Mouse (Mus musculus): ENCODE data around the gene Ahdc1. TPM values are rescaled to one million over a fixed set of nuclear protein-coding genes. Genes with fewer than 3 reads are reported as not detected.

Gene Ahdc1
- polyA plus RNA-seq, 1 experiment from 2014 or later = 12.9 TPM

- Histone ChIP-seq H3K36me3 (replicated peaks; ENCODE audit: control insufficient read depth, insufficient read depth) (peaks cover 6% of the 10 kb centered on the region; the same call in 1 of the 2 replicates), H3K27me3 (ENCODE audit: control insufficient read depth, insufficient read depth, low read length) (no peaks in the 10 kb centered on the region), H3K9me3 (ENCODE audit: control insufficient read depth, low read length) (no peaks in the 10 kb centered on the region), H3K27ac (peak overlapping the region; percentile 22; the same call in 1 of the 2 replicates), H3K4me3 (replicated peaks; ENCODE audit: low read length) (no peak overlapping the region), H3K4me1 (replicated peaks; ENCODE audit: control insufficient read depth, insufficient read depth, low read length) (peaks cover 66% of the 10 kb centered on the region), H3K4me2 (replicated peaks) (no peak overlapping the region), H3K9ac (0 out of 2 replicates have a peak overlapping the region, but pooled peaks have one; percentile 4)
- DNase-seq (ENCODE audit: low spot score) (no peak), ATAC-seq (ENCODE audit: low FRiP score) (no peak)
- 79% methylated on average over 13 of the region's 13 CpGs for WGBS
Observed at GRCm38 (mm10) chr4:133052995-133053572, 42.0 kb downstream of the Ahdc1 start.

- WGBS = 83% methylated on average over 6 of the region's 6 CpGs
- no peak for ATAC-seq (ENCODE audit: low FRiP score)
- H3K27ac ChIP-seq = no peak overlapping the region
- H3K4me3 ChIP-seq (replicated peaks; ENCODE audit: low read length) = no peak overlapping the region
- H3K36me3 ChIP-seq (replicated peaks; ENCODE audit: control insufficient read depth, insufficient read depth) = peaks cover 12% of the 10 kb centered on the region; the same call in 1 of the 2 replicates
- peaks cover 54% of the 10 kb centered on the region for H3K4me1 ChIP-seq (replicated peaks; ENCODE audit: control insufficient read depth, insufficient read depth, low read length)
- no peak for DNase-seq (ENCODE audit: low spot score)
- H3K9me3 ChIP-seq (ENCODE audit: control insufficient read depth, low read length) = no peaks in the 10 kb centered on the region
- H3K4me2 ChIP-seq (replicated peaks) = no peak overlapping the region
- no peaks in the 10 kb centered on the region for H3K27me3 ChIP-seq (ENCODE audit: control insufficient read depth, insufficient read depth, low read length)
- H3K9ac ChIP-seq = no peak overlapping the region; the same call in 1 of the 2 replicates
Observed at GRCm38 (mm10) chr4:133054530-133054929, 43.5 kb downstream of the Ahdc1 start.

GRCm38 (mm10) chr4:133055163-133055951, 44.3 kb downstream of the Ahdc1 start:
- no peak overlapping the region; the same call in 1 of the 2 replicates for H3K9ac ChIP-seq
- ATAC-seq (ENCODE audit: low FRiP score) (0 out of 2 replicates have a peak, but pooled peaks have one; percentile 3), DNase-seq (ENCODE audit: low spot score) (no peak)
- H3K27ac ChIP-seq = no peak overlapping the region
- H3K27me3 ChIP-seq (ENCODE audit: control insufficient read depth, insufficient read depth, low read length) = no peaks in the 10 kb centered on the region
- WGBS = 76% methylated on average over 8 of the region's 8 CpGs
- H3K4me2 ChIP-seq (replicated peaks) = no peak overlapping the region
- H3K4me1 ChIP-seq (replicated peaks; ENCODE audit: control insufficient read depth, insufficient read depth, low read length) = peaks cover 47% of the 10 kb centered on the region
- H3K4me3 ChIP-seq (replicated peaks; ENCODE audit: low read length) = no peak overlapping the region
- peaks cover 14% of the 10 kb centered on the region for H3K36me3 ChIP-seq (replicated peaks; ENCODE audit: control insufficient read depth, insufficient read depth)
- no peaks in the 10 kb centered on the region for H3K9me3 ChIP-seq (ENCODE audit: control insufficient read depth, low read length)

- H3K36me3 ChIP-seq (replicated peaks; ENCODE audit: control insufficient read depth, insufficient read depth) = peaks cover 20% of the 10 kb centered on the region
- peak; percentile 58; the same call in 1 of the 2 replicates for ATAC-seq (ENCODE audit: low FRiP score)
- H3K27me3 ChIP-seq (ENCODE audit: control insufficient read depth, insufficient read depth, low read length) = no peaks in the 10 kb centered on the region
- peaks cover 38% of the 10 kb centered on the region for H3K4me1 ChIP-seq (replicated peaks; ENCODE audit: control insufficient read depth, insufficient read depth, low read length)
- no peak for DNase-seq (ENCODE audit: low spot score)
- no peak overlapping the region for H3K9ac ChIP-seq
- no peak overlapping the region for H3K27ac ChIP-seq
- 7% methylated on average over 15 of the region's 15 CpGs for WGBS
- no peak overlapping the region for H3K4me2 ChIP-seq (replicated peaks)
- no peak overlapping the region for H3K4me3 ChIP-seq (replicated peaks; ENCODE audit: low read length)
- H3K9me3 ChIP-seq (ENCODE audit: control insufficient read depth, low read length) = no peaks in the 10 kb centered on the region
Observed at GRCm38 (mm10) chr4:133056069-133056890, 45.2 kb downstream of the Ahdc1 start.

GRCm38 (mm10) chr4:133057389-133058122, 46.5 kb downstream of the Ahdc1 start:
- Histone ChIP-seq H3K36me3 (replicated peaks; ENCODE audit: control insufficient read depth, insufficient read depth) (peaks cover 33% of the 10 kb centered on the region), H3K9ac (no peak overlapping the region), H3K4me3 (replicated peaks; ENCODE audit: low read length) (no peak overlapping the region), H3K27me3 (ENCODE audit: control insufficient read depth, insufficient read depth, low read length) (no peaks in the 10 kb centered on the region), H3K4me2 (replicated peaks) (no peak overlapping the region), H3K4me1 (replicated peaks; ENCODE audit: control insufficient read depth, insufficient read depth, low read length) (peaks cover 26% of the 10 kb centered on the region), H3K9me3 (ENCODE audit: control insufficient read depth, low read length) (no peaks in the 10 kb centered on the region), H3K27ac (0 out of 2 replicates have a peak overlapping the region, but pooled peaks have one; percentile 38)
- DNase-seq (ENCODE audit: low spot score) (no peak), ATAC-seq (ENCODE audit: low FRiP score) (no peak)
- WGBS = 34% methylated on average over 7 of the region's 7 CpGs

- Histone ChIP-seq H3K4me2 (replicated peaks) (no peak overlapping the region), H3K27ac (no peak overlapping the region), H3K9me3 (ENCODE audit: control insufficient read depth, low read length) (no peaks in the 10 kb centered on the region), H3K9ac (no peak overlapping the region), H3K4me1 (replicated peaks; ENCODE audit: control insufficient read depth, insufficient read depth, low read length) (peaks cover 20% of the 10 kb centered on the region), H3K36me3 (replicated peaks; ENCODE audit: control insufficient read depth, insufficient read depth) (peaks cover 37% of the 10 kb centered on the region), H3K27me3 (ENCODE audit: control insufficient read depth, insufficient read depth, low read length) (no peaks in the 10 kb centered on the region), H3K4me3 (replicated peaks; ENCODE audit: low read length) (no peak overlapping the region)
- 88% methylated on average over 4 of the region's 4 CpGs for WGBS
- ATAC-seq (ENCODE audit: low FRiP score) = no peak
- no peak for DNase-seq (ENCODE audit: low spot score)
Observed at GRCm38 (mm10) chr4:133058123-133058453, 47.0 kb downstream of the Ahdc1 start.

- Histone ChIP-seq H3K4me1 (replicated peaks; ENCODE audit: control insufficient read depth, insufficient read depth, low read length) (peaks cover 20% of the 10 kb centered on the region), H3K9ac (no peak overlapping the region), H3K27me3 (ENCODE audit: control insufficient read depth, insufficient read depth, low read length) (no peaks in the 10 kb centered on the region), H3K27ac (peak overlapping the region; percentile 16; the same call in 1 of the 2 replicates), H3K36me3 (replicated peaks; ENCODE audit: control insufficient read depth, insufficient read depth) (peaks cover 44% of the 10 kb centered on the region), H3K9me3 (ENCODE audit: control insufficient read depth, low read length) (no peaks in the 10 kb centered on the region), H3K4me2 (replicated peaks) (no peak overlapping the region), H3K4me3 (replicated peaks; ENCODE audit: low read length) (no peak overlapping the region)
- 80% methylated on average over 11 of the region's 11 CpGs for WGBS
- DNase-seq (ENCODE audit: low spot score) = no peak
- ATAC-seq (ENCODE audit: low FRiP score) = no peak
Observed at GRCm38 (mm10) chr4:133058513-133059480, 47.7 kb downstream of the Ahdc1 start.

- Histone ChIP-seq H3K36me3 (replicated peaks; ENCODE audit: control insufficient read depth, insufficient read depth) (peaks cover 57% of the 10 kb centered on the region), H3K4me1 (replicated peaks; ENCODE audit: control insufficient read depth, insufficient read depth, low read length) (peaks cover 16% of the 10 kb centered on the region)
Observed at GRCm38 (mm10) chr4:133060702-133061101, 49.6 kb downstream of the Ahdc1 start.

More at GRCm38 (mm10) chr4:133060702-133061101, 49.6 kb downstream of the Ahdc1 start:
- Histone ChIP-seq H3K9me3 (ENCODE audit: control insufficient read depth, low read length) (no peaks in the 10 kb centered on the region), H3K27me3 (ENCODE audit: control insufficient read depth, insufficient read depth, low read length) (no peaks in the 10 kb centered on the region), H3K4me2 (replicated peaks) (no peak overlapping the region), H3K4me3 (replicated peaks; ENCODE audit: low read length) (no peak overlapping the region), H3K27ac (no peak overlapping the region), H3K9ac (no peak overlapping the region)
- no peak for ATAC-seq (ENCODE audit: low FRiP score)
- WGBS = 94% methylated on average over 11 of the region's 11 CpGs
- no peak for DNase-seq (ENCODE audit: low spot score)
